Mouse (Mus musculus): ENCODE data around the gene Ndel1.

Ndel1 gene

DNA sequence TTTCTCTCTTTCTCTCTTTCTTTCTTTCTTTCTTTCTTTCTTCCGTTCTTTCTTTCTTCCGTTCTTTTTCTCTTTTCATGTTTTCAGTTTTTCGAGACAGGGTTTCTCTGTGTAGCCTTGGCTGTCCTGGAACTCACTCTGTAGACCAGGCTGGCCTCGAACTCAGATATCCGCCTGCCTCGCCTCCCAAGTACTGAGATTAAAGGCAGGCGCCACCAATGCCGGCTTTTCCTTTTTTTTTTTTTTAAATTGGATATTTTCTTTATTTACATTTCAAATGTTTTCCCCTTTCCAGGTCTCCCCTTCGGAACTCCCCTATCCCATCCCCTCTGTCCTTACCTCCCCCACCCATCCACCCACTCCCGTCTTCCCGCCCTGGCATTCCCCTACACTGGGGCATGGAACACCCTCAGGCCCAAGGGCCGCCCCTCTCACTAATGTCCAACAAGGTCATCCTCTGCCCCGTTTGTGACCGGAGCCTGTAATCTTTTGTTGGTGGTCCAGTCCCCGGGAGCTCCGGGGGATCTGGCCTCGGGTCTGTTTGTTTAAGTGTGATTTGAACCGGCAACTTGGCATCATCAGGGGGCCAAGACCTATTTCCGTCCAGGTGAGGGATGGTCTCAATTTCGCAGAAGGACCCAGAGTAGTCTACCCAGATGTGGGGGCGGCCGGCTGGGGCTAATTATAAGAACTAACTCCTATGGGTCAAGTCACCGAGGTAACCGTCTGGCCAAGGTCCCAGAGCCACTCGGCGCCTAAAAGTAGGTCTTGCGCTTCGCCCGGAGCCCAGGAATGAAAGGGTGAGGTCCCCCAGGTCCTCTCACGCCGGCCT is 29.1 kb upstream of the Ndel1 start:
- TF ChIP-seq GATA4 (IDR thresholded peaks at IDR 0.05; ENCODE audit: insufficient replicate concordance, low read length) = no peak

DNA sequence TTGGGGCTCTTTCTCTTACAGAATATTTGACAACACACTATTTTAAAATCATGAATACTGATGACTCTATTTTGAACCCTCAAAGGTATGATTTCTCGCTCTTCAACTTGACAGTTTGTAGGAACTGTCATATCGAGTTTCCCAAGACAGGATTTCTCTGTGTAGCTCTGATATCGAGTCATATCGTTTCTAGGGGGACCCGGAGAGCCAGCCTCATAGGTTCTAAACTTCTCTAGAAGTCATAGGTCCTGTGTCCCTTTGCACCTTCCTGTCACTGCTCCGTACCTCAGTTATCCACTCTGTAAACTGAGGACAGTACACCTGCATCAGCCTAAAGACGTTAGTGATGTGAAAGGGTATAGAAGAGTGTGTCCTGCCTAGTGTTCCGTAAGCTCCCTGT is 28.2 kb upstream of the Ndel1 start:
- TF ChIP-seq GATA4 (IDR thresholded peaks at IDR 0.05; ENCODE audit: insufficient replicate concordance, low read length) = no peak

DNA sequence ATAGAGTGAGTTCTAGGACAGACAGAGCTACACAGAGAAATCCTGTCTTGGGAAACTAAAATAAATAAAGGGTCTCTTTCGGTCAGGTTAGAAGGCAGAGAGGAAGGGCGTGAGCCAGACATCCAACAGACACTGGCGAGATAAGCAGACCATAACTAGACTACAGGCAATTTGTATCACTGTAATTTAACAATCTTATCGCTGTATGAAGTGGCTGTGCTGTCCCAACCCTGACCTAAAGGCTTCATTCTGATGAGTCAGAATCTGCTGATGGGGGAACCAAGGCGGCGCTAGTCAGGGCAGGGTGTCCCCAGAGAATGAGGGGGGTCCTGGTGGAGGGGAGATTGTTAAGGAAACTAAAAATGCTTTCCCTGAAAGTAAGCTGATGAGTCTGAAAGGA is 27.1 kb upstream of the Ndel1 start:
- peak; percentile 86 for TF ChIP-seq GATA4 (IDR thresholded peaks at IDR 0.05; ENCODE audit: insufficient replicate concordance, low read length)

DNA sequence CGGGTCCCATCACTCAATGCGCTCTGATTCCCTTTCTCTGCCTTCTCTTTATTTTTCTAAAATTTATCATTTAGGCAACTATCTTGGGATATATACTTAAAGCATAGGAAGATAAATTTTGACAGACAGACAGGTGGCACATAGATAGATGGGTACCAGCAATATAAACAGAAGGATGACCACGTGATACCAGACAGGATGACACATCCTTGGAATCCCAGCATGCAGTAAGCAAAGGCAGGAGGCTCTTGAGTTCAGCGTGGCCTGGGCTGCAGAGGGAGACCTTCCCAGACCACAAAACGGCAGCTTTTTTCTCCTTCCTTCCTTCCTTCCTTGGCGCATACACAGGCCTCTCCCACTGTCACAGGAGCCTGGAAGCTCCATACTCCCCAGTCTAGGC is 26.2 kb upstream of the Ndel1 start:
- peak; percentile 59; the same call in 1 of the 2 replicates for TF ChIP-seq GATA4 (IDR thresholded peaks at IDR 0.05; ENCODE audit: insufficient replicate concordance, low read length)

DNA sequence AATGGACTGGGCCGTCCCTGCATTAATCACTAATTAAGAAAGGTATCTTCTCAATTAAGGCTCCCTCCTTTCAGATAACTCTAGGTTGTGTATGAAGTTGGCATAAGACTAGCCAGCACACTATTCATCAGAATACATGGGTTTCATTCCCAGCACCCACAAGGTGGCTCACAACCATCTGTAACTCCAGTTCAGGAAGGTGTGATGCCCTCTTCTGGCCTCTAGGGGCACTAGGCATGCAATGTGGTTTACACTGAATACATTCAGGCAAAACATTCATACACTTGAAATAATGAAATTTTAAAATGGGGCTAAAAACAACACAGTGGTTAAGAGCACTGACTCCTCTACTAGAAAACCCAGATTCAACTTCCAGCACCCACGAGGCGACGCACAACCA is 25.5 kb upstream of the Ndel1 start:
- no peak for TF ChIP-seq GATA4 (IDR thresholded peaks at IDR 0.05; ENCODE audit: insufficient replicate concordance, low read length)

DNA sequence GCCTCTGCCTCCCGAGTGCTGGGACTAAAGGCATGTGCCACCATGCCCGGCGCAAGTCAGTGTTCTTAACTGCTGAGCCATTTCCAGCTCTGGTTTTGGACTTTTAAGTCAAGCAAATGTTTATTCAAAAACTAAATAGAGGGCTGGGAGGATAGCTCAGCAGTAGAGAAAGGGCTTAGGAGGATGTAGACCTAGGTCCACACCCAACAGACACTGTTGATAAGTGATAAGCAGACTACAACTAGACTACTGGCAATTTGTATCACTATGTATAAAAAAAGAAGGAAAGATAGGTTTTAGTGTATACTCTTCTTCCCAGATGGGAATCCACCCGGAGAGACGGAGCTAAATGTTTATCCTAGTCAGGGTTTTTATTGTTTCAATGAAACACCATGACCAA is 24.6 kb upstream of the Ndel1 start:
- TF ChIP-seq GATA4 (IDR thresholded peaks at IDR 0.05; ENCODE audit: insufficient replicate concordance, low read length) = no peak

DNA sequence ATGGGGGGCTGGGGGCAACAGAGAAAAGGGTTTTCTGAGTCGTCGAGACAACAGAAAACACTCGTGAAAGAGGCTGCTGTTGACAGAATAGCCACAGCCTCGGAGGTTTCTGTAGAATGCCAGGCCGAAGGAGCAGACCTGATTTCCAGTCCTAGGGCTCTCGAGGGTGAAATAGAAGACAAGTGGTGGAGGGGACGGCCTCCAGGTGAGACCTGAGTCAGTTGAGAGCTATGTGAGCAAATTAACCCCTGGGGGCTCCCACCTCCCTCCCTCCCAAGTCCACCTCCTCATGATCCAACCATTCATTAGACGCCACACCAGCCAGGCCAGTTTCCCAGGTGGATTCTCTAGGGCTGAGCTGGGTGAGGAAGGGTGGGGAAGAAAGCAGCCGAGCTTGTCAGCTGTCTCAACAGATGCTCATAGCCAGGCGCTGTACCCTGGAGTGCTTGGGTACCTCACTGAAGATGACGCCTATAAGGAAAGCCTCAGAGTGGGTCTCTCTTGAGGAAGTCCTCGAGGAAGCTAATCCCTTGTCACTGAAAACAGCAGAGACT is 22.3 kb upstream of the Ndel1 start:
- TF ChIP-seq GATA4 (IDR thresholded peaks at IDR 0.05; ENCODE audit: insufficient replicate concordance, low read length) = no peak

DNA sequence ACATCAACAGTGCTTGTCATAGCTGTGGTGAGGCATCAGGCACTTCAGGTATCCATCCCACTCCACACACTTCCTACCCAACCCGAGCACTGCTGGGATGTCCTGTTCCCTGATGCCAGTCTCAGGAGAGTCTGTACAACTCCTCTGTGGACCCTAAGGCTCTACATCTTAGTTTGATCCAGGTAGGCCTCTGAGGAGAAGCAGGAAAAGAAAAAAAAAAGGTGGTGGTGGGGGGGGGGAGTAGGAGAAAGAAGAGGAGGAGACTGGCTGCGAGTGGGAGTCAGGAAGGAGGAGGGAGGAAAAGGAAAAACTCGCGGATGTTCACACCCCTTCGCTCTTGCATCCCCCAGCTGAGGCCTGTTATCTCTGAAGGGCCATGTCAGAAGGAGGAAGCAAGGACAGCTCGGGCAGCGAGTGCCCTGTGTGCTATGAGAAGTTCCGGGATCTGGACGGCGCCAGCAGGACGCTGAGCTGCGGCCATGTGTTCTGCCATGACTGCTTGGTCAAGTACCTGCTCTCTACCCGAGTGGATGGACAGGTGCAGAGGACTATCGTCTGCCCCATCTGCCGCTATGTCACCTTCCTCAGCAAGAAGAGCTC is 20.7 kb upstream of the Ndel1 start:
- peak; percentile 93; the same call in 1 of the 2 replicates for TF ChIP-seq GATA4 (IDR thresholded peaks at IDR 0.05; ENCODE audit: insufficient replicate concordance, low read length)

DNA sequence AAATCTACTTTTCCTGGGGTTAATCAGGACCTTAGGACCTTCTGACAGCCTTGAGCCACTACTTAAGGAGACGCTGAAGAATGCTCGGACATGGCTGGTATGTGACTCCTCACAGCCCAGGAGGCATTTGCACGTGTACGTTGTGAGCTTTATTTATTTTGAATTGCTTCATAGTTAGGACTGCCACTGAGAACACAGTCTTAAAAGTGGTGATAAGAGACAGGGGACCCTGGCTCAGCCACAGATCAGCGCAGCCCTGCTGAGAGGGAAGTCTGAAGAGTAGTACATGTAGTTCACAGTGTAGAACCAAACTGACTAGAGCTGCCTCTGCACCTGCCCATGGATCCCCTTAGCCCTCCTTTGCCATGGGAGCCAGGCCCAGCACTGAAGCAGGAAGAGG is 20.2 kb upstream of the Ndel1 start:
- no peak for TF ChIP-seq GATA4 (IDR thresholded peaks at IDR 0.05; ENCODE audit: insufficient replicate concordance, low read length)

DNA sequence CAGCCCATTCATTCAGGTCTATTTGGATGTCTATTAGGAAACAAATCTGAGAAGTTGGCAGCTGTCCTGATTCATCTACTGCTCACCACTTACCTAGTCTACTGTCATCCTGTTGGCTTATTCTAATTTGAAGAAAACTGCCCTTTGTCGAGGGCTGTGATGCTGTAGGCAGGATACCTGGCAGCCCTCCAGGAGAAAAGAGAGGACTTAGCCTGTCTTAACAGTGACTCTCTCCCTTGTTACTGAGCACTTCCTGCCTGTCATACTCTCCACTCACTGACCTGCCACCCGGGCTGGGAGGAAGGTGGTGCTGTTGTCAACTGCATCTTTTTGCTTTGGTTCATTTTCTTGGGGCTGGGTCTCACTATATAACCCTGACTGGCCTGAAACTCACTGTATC is 19.0 kb upstream of the Ndel1 start:
- no peak for TF ChIP-seq GATA4 (IDR thresholded peaks at IDR 0.05; ENCODE audit: insufficient replicate concordance, low read length)

DNA sequence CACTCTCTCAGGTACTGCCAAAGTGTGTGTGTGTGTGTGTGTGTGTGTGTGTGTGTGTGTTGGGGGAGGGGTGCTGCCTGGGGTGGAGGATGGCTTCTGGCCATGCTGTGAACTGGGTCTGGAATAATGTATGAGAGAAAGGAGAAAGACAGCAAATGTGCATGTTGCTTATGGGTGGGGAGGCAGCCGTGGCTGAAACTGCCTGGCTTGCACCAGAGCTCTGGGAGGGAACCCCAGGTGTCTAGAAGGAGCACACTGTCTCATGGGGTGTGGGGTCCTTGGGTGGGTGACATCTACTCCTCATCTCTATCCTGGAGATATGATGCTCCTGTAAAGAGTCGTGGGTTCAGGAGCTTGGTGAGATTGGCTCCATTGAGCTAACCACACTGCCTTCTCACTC is 17.0 kb upstream of the Ndel1 start:
- TF ChIP-seq GATA4 (IDR thresholded peaks at IDR 0.05; ENCODE audit: insufficient replicate concordance, low read length) = no peak

DNA sequence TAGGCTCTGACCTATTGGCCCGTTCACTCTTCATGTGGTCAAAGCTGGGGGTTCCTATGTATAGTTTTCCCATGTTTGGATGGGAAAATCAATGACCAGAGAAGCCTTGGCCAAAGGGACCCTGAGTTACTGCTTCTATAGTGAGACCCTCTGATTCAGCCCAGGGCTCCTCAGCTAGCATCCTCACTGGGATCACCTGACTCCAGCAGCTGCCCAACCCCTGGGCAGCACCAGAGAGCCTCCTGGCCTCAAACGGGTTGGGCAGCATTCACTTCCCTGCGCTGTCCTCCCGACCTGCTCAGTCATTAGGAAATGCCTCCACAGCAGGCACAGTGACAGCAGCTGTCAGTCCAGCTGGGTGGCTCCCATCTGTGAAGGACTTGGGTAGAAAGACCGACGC is 16.6 kb upstream of the Ndel1 start, which contains the start of gene Rnf222:
Rnf222 (plus strand) TSS at position 301 of the 400 bp plus-strand sequence.
- no peak for TF ChIP-seq GATA4 (IDR thresholded peaks at IDR 0.05; ENCODE audit: insufficient replicate concordance, low read length)

DNA sequence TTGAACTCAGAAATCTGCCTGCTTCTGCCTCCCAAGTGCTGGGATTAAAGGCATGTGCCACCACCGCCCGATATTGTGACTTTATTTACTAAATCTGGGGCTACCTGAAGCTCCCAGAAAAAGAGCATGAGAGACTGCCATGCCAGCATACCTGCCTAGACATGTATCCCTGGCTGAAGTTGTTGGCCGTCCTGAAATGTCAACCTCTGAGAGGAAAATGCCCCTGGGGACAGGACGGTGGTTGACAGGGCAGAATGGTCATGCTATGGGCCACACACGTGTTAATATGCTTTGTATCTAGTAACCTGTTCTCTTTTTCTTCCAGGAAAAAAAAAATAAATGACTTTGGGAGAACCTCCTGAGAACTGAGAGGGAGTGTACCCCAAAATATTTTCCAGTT is 14.4 kb upstream of the Ndel1 start:
- no peak for TF ChIP-seq GATA4 (IDR thresholded peaks at IDR 0.05; ENCODE audit: insufficient replicate concordance, low read length)

DNA sequence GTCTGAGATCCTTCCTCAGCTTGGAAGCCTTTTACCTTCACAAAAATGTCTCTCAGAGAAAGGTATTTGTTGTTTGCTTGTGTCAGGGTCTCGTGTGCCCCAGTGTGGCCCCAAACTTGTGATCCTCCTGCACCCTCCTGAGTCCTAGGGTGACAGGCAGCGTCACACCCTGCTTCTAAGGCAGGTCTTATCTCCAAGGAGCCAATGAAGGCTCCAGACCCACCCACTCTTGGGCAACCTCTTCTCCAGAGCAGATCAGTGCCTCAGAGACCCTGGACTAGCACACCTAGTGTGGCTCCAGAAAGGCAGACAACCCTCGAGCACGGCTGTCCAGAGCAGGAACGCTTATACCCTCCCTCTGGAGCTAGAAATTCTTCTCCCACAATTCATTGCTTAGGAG is 12.7 kb upstream of the Ndel1 start:
- TF ChIP-seq GATA4 (IDR thresholded peaks at IDR 0.05; ENCODE audit: insufficient replicate concordance, low read length) = no peak

DNA sequence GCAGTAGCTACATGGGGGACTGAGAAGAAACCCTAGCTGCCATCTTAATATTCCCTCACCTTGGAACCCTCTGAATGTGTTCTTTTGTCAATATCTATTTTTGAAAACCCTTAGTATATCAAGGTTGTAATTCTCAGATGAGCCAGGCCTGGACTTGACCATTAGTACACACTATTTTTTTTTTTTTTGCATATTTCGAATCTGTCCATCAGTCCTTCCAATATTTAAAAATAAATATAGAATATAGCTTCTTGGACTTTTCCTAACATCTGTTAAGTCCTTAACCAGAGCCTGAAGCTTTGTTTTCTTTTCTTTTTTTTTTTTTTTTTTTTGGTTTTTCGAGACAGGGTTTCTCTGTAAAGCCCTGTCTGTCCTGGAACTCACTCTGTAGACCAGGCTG is 12.2 kb upstream of the Ndel1 start:
- TF ChIP-seq GATA4 (IDR thresholded peaks at IDR 0.05; ENCODE audit: insufficient replicate concordance, low read length) = no peak

DNA sequence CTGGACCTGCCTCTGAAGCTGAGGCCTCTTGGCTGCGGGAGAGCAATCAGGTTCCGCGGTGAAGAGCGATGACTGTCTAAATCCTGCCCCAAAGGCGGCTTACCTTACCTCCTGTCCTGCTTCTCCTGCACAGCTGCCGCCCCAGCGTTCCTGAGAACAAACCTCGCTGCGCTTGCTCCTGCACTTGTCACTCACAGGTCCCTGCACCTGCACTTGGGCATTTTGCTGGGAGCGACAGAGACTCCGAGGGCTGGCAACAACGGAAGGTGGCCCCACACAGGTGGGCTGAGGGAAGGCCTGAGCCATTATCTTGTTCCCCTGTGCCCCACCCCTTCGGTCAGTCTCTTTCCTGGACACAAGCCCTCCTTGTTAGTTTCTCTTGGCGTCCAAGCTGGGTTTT is 10.4 kb upstream of the Ndel1 start:
- no peak for TF ChIP-seq GATA4 (IDR thresholded peaks at IDR 0.05; ENCODE audit: insufficient replicate concordance, low read length)

Measured in liver, adult (tissue).